Mouse (Mus musculus) liver, embryonic 14.5 days (tissue): ENCODE data around the gene Nr1i3.

Source experiments
- CTCF ChIP-seq: IDR thresholded peaks from 2 replicates; pipeline ENCODE4 v1.5.1; 2016; ENCODE audit warnings: antibody characterized with exemption, low read depth, control low read depth
- EP300 ChIP-seq: IDR thresholded peaks from 2 replicates; pipeline ENCODE4 v1.6.1; 2016; ENCODE audit warnings: antibody characterized with exemption, low read depth

GRCm38 (mm10) chr1:171226780-171227179 lies 13.0 kb downstream of the Nr1i3 start:
- TF ChIP-seq CTCF (no peak), EP300 (no peak)
